Mouse (Mus musculus) gastrocnemius, adult 2 months (tissue): ENCODE data around the gene Ano8. TPM values are rescaled to one million over a fixed set of nuclear protein-coding genes. Genes with fewer than 3 reads are reported as not detected.

Experiments
- DNase-seq: peaks from one replicate; pipeline ENCODE4 v3.0.0; 2022
- H3K27ac ChIP-seq: fragments of 200-600 bp; 2 replicates; pipeline ENCODE4 v1.8.1; 2022; ENCODE audit warnings: mild to moderate bottlenecking
- H3K4me3 ChIP-seq: fragments of 200-600 bp; 2 replicates; pipeline ENCODE4 v1.8.1; 2022; ENCODE audit warnings: mild to moderate bottlenecking, moderate library complexity
- CTCF ChIP-seq: fragments of 200-600 bp; IDR thresholded peaks from 2 replicates; pipeline ENCODE4 v1.8.1; 2022; ENCODE audit warnings: antibody characterized with exemption, mild to moderate bottlenecking, moderate library complexity
- intact Hi-C: fragments of 180-260 bp; cut with DNase I; formaldehyde crosslinking; loops from one replicate; pipeline ENCODE4 v1.15.1; 2025
- total RNA-seq, 2 experiments: library from RNA; stranded (reverse); gene quantifications; 2 replicates each; pipeline ENCODE4 v1.2.3; 2021

The Ano8 gene
- total RNA-seq, 2 experiments from 2014 or later = 16.0 to 17.0 TPM

GRCm38 (mm10) chr8:71474785-71475701, 10.7 kb downstream of the Ano8 start:
- intact Hi-C loops = no loop called here
- no peak for DNase-seq
- no peak overlapping the region for H3K4me3 ChIP-seq
- TF ChIP-seq CTCF = no peak
- H3K27ac ChIP-seq = peak overlapping the region; percentile 92

GRCm38 (mm10) chr8:71474344-71474743, 11.4 kb downstream of the Ano8 start:
- intact Hi-C loops = no loop called here
- Histone ChIP-seq H3K4me3 (no peak overlapping the region), H3K27ac (no peak overlapping the region)
- TF ChIP-seq CTCF = no peak
- no peak for DNase-seq

GRCm38 (mm10) chr8:71472601-71473386, 13.0 kb downstream of the Ano8 start:
- intact Hi-C loops = no loop called here
- no peak overlapping the region for H3K27ac ChIP-seq
- no peak for DNase-seq
- peak; percentile 45 for TF ChIP-seq CTCF
- no peak overlapping the region for H3K4me3 ChIP-seq

GRCm38 (mm10) chr8:71471861-71472260, 13.9 kb downstream of the Ano8 start:
- no peak overlapping the region for H3K27ac ChIP-seq
- intact Hi-C loops = no loop called here
- DNase-seq = no peak
- no peak for TF ChIP-seq CTCF
- no peak overlapping the region for H3K4me3 ChIP-seq

GRCm38 (mm10) chr8:71470913-71471255, 14.9 kb downstream of the Ano8 start:
- no peak for DNase-seq
- no peak for TF ChIP-seq CTCF
- Histone ChIP-seq H3K4me3 (peak overlapping the region; percentile 96; the same call in 1 of the 2 replicates), H3K27ac (no peak overlapping the region)
- intact Hi-C loops = no loop called here

- TF ChIP-seq CTCF = no peak
- DNase-seq = no peak
- Histone ChIP-seq H3K27ac (peak overlapping the region; percentile 98), H3K4me3 (peak overlapping the region; percentile 96)
- intact Hi-C loops = no loop called here
Observed at GRCm38 (mm10) chr8:71470146-71470912, 15.4 kb downstream of the Ano8 start.

GRCm38 (mm10) chr8:71469411-71469810, 16.4 kb downstream of the Ano8 start:
- peak overlapping the region; percentile 98 for H3K27ac ChIP-seq

GRCm38 (mm10) chr8:71468916-71469315, 16.8 kb downstream of the Ano8 start, which contains the start of gene Dda1:
TSS of gene Dda1 (plus strand) at chr8:71469199.
- Histone ChIP-seq H3K4me3 (peak within 1 kb of the TSS; percentile 96), H3K27ac (peak within 1 kb of the TSS; percentile 98)
- intact Hi-C loops = loop anchor here (5.0 kb wide), 1 partner anchor 92 kb away; no protein-coding TSS in a partner anchor
- peak; percentile 98 for DNase-seq
- no peak for TF ChIP-seq CTCF

More at GRCm38 (mm10) chr8:71469411-71469810, 16.4 kb downstream of the Ano8 start:
- TF ChIP-seq CTCF = no peak
- peak overlapping the region; percentile 96 for H3K4me3 ChIP-seq
- intact Hi-C loops = loop anchor here (5.0 kb wide), 1 partner anchor 92 kb away; no protein-coding TSS in a partner anchor
- DNase-seq = no peak

- no peak for DNase-seq
- Histone ChIP-seq H3K4me3 (no peak overlapping the region), H3K27ac (no peak overlapping the region)
- intact Hi-C loops = loop anchor here (5.0 kb wide), 1 partner anchor 91 kb away; no protein-coding TSS in a partner anchor
- no peak for TF ChIP-seq CTCF
Observed at GRCm38 (mm10) chr8:71468001-71468400, 17.8 kb downstream of the Ano8 start.

- no peak overlapping the region for H3K27ac ChIP-seq
- intact Hi-C loops = loop anchor here (5.0 kb wide), 1 partner anchor 90 kb away; no protein-coding TSS in a partner anchor
- H3K4me3 ChIP-seq = no peak overlapping the region
- DNase-seq = no peak
- TF ChIP-seq CTCF = no peak
Observed at GRCm38 (mm10) chr8:71467201-71467600, 18.6 kb downstream of the Ano8 start.

- DNase-seq = no peak
- TF ChIP-seq CTCF = no peak
- peak overlapping the region; percentile 89; the same call in 1 of the 2 replicates for H3K4me3 ChIP-seq
- intact Hi-C loops = loop anchor here (5.0 kb wide), 1 partner anchor 89 kb away; no protein-coding TSS in a partner anchor
- no peak overlapping the region for H3K27ac ChIP-seq
Observed at GRCm38 (mm10) chr8:71466198-71466597, 19.6 kb downstream of the Ano8 start.

- no peak for DNase-seq
- intact Hi-C loops = loop anchor here (5.0 kb wide), 1 partner anchor 88 kb away; no protein-coding TSS in a partner anchor
- Histone ChIP-seq H3K27ac (peak overlapping the region; percentile 95), H3K4me3 (peak overlapping the region; percentile 89)
- no peak for TF ChIP-seq CTCF
Observed at GRCm38 (mm10) chr8:71465733-71466132, 20.0 kb downstream of the Ano8 start.
